Mouse (Mus musculus): ENCODE results near the gene Mtx1.

DNA sequence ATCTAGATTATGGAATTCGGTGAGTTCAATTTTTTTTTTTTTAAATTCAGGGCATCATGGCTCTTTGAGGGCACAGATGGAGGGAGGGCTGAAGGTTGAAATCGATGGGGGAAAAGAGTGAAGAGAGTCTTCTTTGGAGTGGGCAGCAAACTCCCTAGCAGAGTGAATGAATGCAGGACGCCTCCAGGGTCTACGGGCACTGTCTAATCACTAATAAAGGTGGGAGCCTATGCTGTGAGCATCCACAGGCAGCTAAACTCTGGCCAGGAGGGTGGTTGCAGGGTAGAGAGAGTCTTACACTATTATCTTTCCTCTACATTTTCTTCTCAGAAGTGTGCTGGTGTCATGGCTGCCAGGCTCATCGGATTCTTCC, 23.8 kb downstream of the Mtx1 start:
- TF ChIP-seq POLR2A (IDR thresholded peaks at IDR 0.05; ENCODE audit: low read depth, low read length) (no peak), CTCF (IDR thresholded peaks at IDR 0.05; ENCODE audit: borderline replicate concordance, insufficient read depth, low read length) (no peak)
